Mouse (Mus musculus): ENCODE data around the gene Med13l.

GRCm38 (mm10) chr5:118725425-118725824 lies 164.9 kb downstream of the Med13l start:
- TF ChIP-seq JUND (conservative IDR thresholded peaks at IDR 0.05; ENCODE audit: low read depth, low read length) (no peak), UBTF (IDR thresholded peaks at IDR 0.05; ENCODE audit: low read depth, low read length) (no peak), MAFK (IDR thresholded peaks at IDR 0.05; ENCODE audit: insufficient replicate concordance, low read length) (no peak), SMC3 (IDR thresholded peaks at IDR 0.05; ENCODE audit: low read depth, low read length) (no peak), MXI1 (IDR thresholded peaks at IDR 0.05; ENCODE audit: low read depth, low read length) (no peak)
